Mouse (Mus musculus): ENCODE data around the gene Trex1. TPM values are rescaled to one million over a fixed set of nuclear protein-coding genes. Genes with fewer than 3 reads are reported as not detected.

Trex1 gene
- polyA plus RNA-seq, 1 experiment from 2014 or later: 15.3 TPM

DNA sequence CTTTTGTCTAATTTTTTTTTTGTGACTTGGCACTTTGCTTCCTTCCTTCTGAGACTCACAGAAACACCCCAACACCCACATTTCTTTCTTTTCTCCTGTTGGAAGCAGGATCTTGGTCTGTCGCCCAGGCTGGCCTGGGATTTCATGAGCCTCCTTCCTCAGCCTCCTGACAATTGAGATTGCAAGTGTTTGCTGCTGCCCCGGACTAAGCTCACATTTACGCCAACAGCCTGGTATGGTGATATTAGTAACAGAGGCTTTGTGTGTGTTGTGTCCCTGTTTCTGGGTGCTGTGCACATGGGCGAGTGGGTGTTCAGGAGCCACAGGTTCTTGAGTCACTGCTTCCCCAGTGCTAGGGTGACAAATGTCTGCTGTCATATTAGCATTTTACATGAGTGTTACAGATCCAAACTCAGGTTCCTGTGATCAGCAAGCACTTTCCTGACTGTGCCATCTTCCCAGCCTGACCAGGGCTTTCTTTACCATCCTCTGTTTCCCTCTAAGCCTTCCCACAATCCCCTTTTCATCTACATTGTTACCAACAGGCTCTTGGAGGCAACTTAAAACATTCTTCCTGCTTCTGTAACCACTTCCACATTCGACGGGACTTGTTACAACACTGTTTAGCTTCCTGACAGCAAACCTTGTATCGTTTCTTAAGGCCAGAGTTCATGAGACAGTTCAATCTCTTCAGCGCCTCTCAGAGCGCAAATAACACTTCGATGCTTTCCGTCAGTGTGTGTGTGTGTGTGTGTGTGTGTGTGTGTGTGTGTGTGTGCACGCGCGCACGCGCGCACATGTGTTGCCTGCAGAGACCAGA lies 36.5 kb downstream of the Trex1 start:
- DNase-seq (no peak), ATAC-seq (ENCODE audit: low FRiP score, low TSS enrichment) (no peak)
- Histone ChIP-seq H3K36me3 (ENCODE audit: control insufficient read depth, insufficient read depth, low read length) (peaks cover 36% of the 10 kb centered on the region), H3K9ac (replicated peaks; ENCODE audit: low read length) (no peak overlapping the region), H3K9me3 (ENCODE audit: control insufficient read depth, low read length) (no peaks in the 10 kb centered on the region), H3K27ac (replicated peaks; ENCODE audit: low read depth, low read length) (no peak overlapping the region), H3K4me1 (ENCODE audit: control insufficient read depth, insufficient read depth, low read length) (no peaks in the 10 kb centered on the region), H3K4me2 (ENCODE audit: low read length) (no peak overlapping the region), H3K4me3 (replicated peaks; ENCODE audit: low read depth, low read length) (no peak overlapping the region), H3K27me3 (ENCODE audit: control insufficient read depth, insufficient read depth, low read length) (no peaks in the 10 kb centered on the region)
- WGBS: 94% methylated on average over 17 of the region's 17 CpGs

DNA sequence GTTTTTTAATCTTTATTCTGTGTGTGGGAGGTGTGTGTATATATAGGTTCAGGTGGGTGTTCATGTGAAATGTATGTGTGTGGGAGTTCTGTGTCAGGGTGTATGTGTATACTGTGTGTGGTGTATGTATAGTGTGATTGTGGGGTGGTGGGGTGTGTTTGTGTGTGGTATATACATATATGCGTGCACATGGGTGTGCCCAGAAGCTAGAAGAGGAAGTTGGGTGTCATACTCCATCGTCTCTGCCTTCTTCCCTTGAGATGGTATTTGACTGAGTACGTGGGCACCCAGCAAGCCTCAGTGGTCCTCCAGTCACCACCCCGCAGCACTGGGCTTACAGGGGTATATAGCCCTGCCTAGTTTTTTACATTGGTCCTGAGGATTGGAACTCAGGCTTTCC lies 38.1 kb downstream of the Trex1 start:
- H3K4me2 ChIP-seq (ENCODE audit: low read length): no peak overlapping the region
- WGBS: 85% methylated on average over 4 of the region's 4 CpGs
- no peaks in the 10 kb centered on the region for H3K27me3 ChIP-seq (ENCODE audit: control insufficient read depth, insufficient read depth, low read length)
- DNase-seq: no peak
- H3K9ac ChIP-seq (replicated peaks; ENCODE audit: low read length): no peak overlapping the region
- H3K4me1 ChIP-seq (ENCODE audit: control insufficient read depth, insufficient read depth, low read length): no peaks in the 10 kb centered on the region
- ATAC-seq (ENCODE audit: low FRiP score, low TSS enrichment): no peak
- H3K9me3 ChIP-seq (ENCODE audit: control insufficient read depth, low read length): no peaks in the 10 kb centered on the region
- no peak overlapping the region for H3K4me3 ChIP-seq (replicated peaks; ENCODE audit: low read depth, low read length)
- H3K36me3 ChIP-seq (ENCODE audit: control insufficient read depth, insufficient read depth, low read length): peaks cover 24% of the 10 kb centered on the region
- H3K27ac ChIP-seq (replicated peaks; ENCODE audit: low read depth, low read length): no peak overlapping the region

DNA sequence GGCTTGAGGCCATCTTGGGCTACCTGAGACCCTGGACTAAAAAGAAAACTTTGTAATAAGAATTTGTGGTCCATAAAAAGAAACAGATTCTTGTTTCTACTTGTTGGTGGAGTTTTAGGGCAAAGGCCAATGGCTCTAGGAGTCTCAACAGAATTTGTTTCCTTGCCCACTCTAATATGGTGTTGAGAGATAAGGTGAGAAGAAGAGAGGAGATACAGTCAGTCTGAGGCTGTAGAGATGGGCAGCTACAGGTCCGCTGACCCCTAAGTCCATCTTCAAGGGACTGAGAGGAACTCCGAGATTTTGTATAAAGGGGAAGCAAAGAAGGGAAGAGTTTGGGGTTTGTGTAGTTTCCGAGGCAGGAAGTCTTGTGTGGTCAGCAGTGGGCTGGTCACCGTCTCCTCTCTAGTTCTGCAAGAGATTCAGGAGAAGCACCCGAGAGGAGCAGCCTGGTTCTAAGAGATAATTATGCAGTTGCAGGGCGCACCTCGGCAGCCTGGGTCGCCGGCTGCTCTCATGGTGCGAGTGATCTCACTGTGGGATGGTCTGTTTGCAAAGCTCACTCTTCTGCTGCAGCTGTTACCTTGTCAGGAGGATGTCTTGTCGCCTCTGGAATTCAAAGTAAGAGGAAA lies 42.4 kb downstream of the Trex1 start:
- ATAC-seq (ENCODE audit: low FRiP score, low TSS enrichment) (no peak), DNase-seq (no peak)
- H3K4me1 ChIP-seq (ENCODE audit: control insufficient read depth, insufficient read depth, low read length): no peaks in the 10 kb centered on the region
- H3K27ac ChIP-seq (replicated peaks; ENCODE audit: low read depth, low read length): no peak overlapping the region
- H3K27me3 ChIP-seq (ENCODE audit: control insufficient read depth, insufficient read depth, low read length): no peaks in the 10 kb centered on the region
- H3K36me3 ChIP-seq (ENCODE audit: control insufficient read depth, insufficient read depth, low read length): peaks cover 14% of the 10 kb centered on the region; the same call in 1 of the 2 replicates
- H3K4me3 ChIP-seq (replicated peaks; ENCODE audit: low read depth, low read length): no peak overlapping the region
- WGBS: 78% methylated on average over 11 of the region's 11 CpGs
- no peak overlapping the region for H3K4me2 ChIP-seq (ENCODE audit: low read length)
- no peaks in the 10 kb centered on the region for H3K9me3 ChIP-seq (ENCODE audit: control insufficient read depth, low read length)
- H3K9ac ChIP-seq (replicated peaks; ENCODE audit: low read length): no peak overlapping the region

DNA sequence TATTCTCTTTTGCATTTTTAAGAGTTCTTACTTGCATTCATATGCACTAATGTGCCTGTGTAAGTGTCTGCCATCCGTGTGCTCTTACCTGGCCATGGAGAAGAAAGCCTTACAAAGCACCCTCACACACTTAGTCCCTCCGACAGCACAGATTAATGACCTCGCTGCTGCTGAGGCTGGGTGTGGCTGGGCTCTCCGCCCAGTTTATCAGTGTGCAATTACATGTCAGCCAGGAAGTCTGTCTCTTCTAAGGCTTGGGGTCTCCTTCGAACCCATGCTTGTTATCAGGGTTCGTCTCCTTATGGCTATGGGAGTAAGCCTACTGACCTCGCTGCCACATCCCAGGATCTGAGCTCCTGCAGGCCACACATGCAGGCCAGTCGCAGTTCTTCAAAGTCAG lies 44.1 kb downstream of the Trex1 start:
- DNase-seq (no peak), ATAC-seq (ENCODE audit: low FRiP score, low TSS enrichment) (no peak)
- Histone ChIP-seq H3K9me3 (ENCODE audit: control insufficient read depth, low read length) (no peaks in the 10 kb centered on the region), H3K4me3 (replicated peaks; ENCODE audit: low read depth, low read length) (no peak overlapping the region), H3K4me2 (ENCODE audit: low read length) (no peak overlapping the region), H3K9ac (replicated peaks; ENCODE audit: low read length) (no peak overlapping the region), H3K4me1 (ENCODE audit: control insufficient read depth, insufficient read depth, low read length) (no peaks in the 10 kb centered on the region), H3K36me3 (ENCODE audit: control insufficient read depth, insufficient read depth, low read length) (peaks cover 27% of the 10 kb centered on the region), H3K27ac (replicated peaks; ENCODE audit: low read depth, low read length) (no peak overlapping the region), H3K27me3 (ENCODE audit: control insufficient read depth, insufficient read depth, low read length) (no peaks in the 10 kb centered on the region)
- 86% methylated on average over 8 of the region's 8 CpGs for WGBS

DNA sequence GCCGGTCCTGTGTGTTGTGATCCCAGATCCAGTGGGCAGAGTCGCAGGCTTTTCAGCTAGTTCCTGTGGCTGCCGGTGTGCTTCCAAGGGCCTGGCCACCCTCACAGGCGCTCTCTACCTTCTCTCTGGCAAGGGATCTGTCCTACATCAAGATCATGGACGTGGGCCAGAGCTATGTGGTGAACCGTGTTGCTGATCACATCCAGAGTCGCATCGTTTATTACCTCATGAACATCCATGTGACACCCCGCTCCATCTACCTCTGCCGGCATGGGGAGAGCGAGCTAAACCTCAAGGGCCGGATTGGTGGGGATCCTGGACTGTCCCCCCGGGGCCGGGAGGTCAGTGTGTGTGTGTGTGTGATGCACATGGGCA lies 49.2 kb downstream of the Trex1 start:
- Histone ChIP-seq H3K4me3 (replicated peaks; ENCODE audit: low read depth, low read length) (no peak overlapping the region), H3K27ac (replicated peaks; ENCODE audit: low read depth, low read length) (no peak overlapping the region), H3K36me3 (ENCODE audit: control insufficient read depth, insufficient read depth, low read length) (peaks cover 68% of the 10 kb centered on the region), H3K9ac (replicated peaks; ENCODE audit: low read length) (no peak overlapping the region), H3K4me1 (ENCODE audit: control insufficient read depth, insufficient read depth, low read length) (no peaks in the 10 kb centered on the region), H3K9me3 (ENCODE audit: control insufficient read depth, low read length) (no peaks in the 10 kb centered on the region), H3K4me2 (ENCODE audit: low read length) (no peak overlapping the region), H3K27me3 (ENCODE audit: control insufficient read depth, insufficient read depth, low read length) (no peaks in the 10 kb centered on the region)
- DNase-seq: no peak
- no peak for ATAC-seq (ENCODE audit: low FRiP score, low TSS enrichment)
- WGBS: 89% methylated on average over 14 of the region's 14 CpGs

DNA sequence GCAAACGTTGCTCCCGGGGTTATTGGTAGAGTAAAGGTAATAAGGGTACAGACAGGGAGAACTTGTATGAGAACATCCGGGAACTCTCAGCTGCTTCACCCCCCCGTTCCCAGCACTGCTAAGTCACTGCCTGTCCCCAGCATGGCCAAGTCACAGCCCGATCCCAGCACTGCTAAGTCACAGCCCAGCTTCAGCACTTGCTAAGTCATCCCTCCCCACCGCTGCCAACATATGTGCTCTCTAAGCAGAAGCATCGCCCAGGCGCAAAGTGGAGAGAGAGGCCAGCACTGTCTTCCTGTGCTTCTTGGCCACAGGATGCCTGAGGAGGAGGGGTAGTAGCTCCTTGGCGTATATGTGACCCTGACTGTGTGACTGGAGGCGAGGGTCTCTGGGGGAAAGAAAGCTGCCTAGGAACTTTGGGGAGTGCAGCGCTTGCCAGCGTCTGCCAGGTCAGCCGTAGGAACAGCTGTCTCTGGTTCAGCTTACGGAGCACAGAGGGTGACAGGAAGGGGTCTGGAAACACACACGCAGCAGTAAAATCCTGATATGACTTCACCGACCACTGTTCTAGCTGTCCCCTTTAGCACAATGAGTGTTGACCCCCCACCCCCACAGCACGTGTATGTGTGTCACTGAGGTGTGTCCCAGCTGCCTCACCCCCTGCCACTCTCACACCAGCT lies 49.8 kb downstream of the Trex1 start:
- DNase-seq: no peak

DNA sequence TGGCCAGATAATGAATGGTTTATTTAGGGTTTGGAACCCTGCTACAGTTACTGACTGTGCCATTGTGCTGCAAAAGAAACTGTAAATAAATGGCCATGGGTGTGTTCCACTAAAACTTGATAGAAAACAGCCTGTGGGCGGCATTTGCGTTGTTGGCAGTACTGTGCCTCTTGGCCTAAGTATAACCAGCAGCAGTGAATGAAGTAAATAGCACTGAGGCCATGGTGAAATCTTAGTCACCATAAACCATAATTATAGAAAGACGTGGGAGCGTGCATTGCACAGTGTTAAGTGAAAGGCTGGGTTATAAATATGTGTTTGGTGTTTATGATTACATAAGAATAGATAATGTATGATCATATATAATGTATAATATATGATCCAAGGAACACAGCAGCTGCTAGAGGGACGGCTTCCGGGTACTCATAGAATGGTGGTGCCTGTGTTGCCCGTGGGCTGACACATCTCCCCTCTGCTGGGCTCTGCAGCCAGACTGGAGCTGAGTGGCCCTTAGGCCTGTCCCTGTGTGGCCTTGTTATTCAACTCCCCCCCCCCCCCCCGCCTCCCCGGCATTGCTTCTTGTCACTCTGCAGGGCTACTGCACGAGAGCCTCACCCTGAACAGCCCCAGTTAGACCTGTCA lies 50.4 kb downstream of the Trex1 start:
- ATAC-seq (ENCODE audit: low FRiP score, low TSS enrichment) (no peak), DNase-seq (no peak)
- Histone ChIP-seq H3K4me2 (ENCODE audit: low read length) (no peak overlapping the region), H3K4me3 (replicated peaks; ENCODE audit: low read depth, low read length) (no peak overlapping the region), H3K9me3 (ENCODE audit: control insufficient read depth, low read length) (no peaks in the 10 kb centered on the region), H3K4me1 (ENCODE audit: control insufficient read depth, insufficient read depth, low read length) (no peaks in the 10 kb centered on the region), H3K27me3 (ENCODE audit: control insufficient read depth, insufficient read depth, low read length) (no peaks in the 10 kb centered on the region), H3K9ac (replicated peaks; ENCODE audit: low read length) (no peak overlapping the region), H3K36me3 (ENCODE audit: control insufficient read depth, insufficient read depth, low read length) (peaks cover 68% of the 10 kb centered on the region), H3K27ac (replicated peaks; ENCODE audit: low read depth, low read length) (no peak overlapping the region)
- 74% methylated on average over 10 of the region's 10 CpGs for WGBS

More for the DNA sequence above, 49.8 kb downstream of the Trex1 start:
- H3K27ac ChIP-seq (replicated peaks; ENCODE audit: low read depth, low read length): no peak overlapping the region
- no peaks in the 10 kb centered on the region for H3K9me3 ChIP-seq (ENCODE audit: control insufficient read depth, low read length)
- H3K27me3 ChIP-seq (ENCODE audit: control insufficient read depth, insufficient read depth, low read length): no peaks in the 10 kb centered on the region
- H3K9ac ChIP-seq (replicated peaks; ENCODE audit: low read length): no peak overlapping the region
- H3K4me1 ChIP-seq (ENCODE audit: control insufficient read depth, insufficient read depth, low read length): no peaks in the 10 kb centered on the region
- H3K4me3 ChIP-seq (replicated peaks; ENCODE audit: low read depth, low read length): no peak overlapping the region
- H3K4me2 ChIP-seq (ENCODE audit: low read length): no peak overlapping the region
- peaks cover 68% of the 10 kb centered on the region for H3K36me3 ChIP-seq (ENCODE audit: control insufficient read depth, insufficient read depth, low read length)
- no peak for ATAC-seq (ENCODE audit: low FRiP score, low TSS enrichment)
- WGBS: 65% methylated on average over 17 of the region's 17 CpGs

DNA sequence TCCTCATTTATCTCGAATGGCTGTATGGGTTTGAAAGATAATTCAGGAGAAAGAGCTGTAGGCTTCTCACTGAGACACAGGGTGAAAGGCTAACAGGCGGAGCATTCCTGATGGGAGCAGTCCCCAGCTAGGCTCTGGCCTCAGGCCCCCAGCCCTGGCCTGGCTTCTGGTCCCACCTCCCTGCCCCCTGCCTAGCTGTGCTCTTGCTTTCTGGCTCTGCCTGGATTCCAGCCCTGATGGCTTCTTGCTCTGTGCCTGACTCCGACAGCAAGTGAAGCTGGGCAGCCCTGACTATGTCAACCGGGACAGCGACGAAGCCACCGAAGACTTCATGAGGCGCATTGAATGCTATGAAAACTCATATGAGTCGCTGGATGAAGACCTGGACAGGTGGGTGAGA lies 51.5 kb downstream of the Trex1 start:
- H3K9me3 ChIP-seq (ENCODE audit: control insufficient read depth, low read length): no peaks in the 10 kb centered on the region
- no peaks in the 10 kb centered on the region for H3K4me1 ChIP-seq (ENCODE audit: control insufficient read depth, insufficient read depth, low read length)
- no peaks in the 10 kb centered on the region for H3K27me3 ChIP-seq (ENCODE audit: control insufficient read depth, insufficient read depth, low read length)
- 84% methylated on average over 9 of the region's 9 CpGs for WGBS
- H3K27ac ChIP-seq (replicated peaks; ENCODE audit: low read depth, low read length): no peak overlapping the region
- H3K9ac ChIP-seq (replicated peaks; ENCODE audit: low read length): no peak overlapping the region
- ATAC-seq (ENCODE audit: low FRiP score, low TSS enrichment): no peak
- peaks cover 59% of the 10 kb centered on the region for H3K36me3 ChIP-seq (ENCODE audit: control insufficient read depth, insufficient read depth, low read length)
- no peak overlapping the region for H3K4me3 ChIP-seq (replicated peaks; ENCODE audit: low read depth, low read length)
- H3K4me2 ChIP-seq (ENCODE audit: low read length): no peak overlapping the region
- DNase-seq: no peak

All from midbrain, embryonic 14.5 days (tissue).